Mouse (Mus musculus) adrenal gland, postnatal 25 days (tissue): ENCODE results near the gene Capn12. TPM values are rescaled to one million over a fixed set of nuclear protein-coding genes. Genes with fewer than 3 reads are reported as not detected.

ENCODE experiments used
- total RNA-seq: library from RNA; stranded (reverse); gene quantifications from 2 replicates; pipeline ENCODE4 v1.2.3, GENCODE M21; 2021

The Capn12 gene
- total RNA-seq, 1 experiment from 2014 or later, result 0.21 TPM

Other genes starting within 250 kb of the Capn12 start
- gene Fbxo27, start 188.6 kb upstream of the Capn12 start, total RNA-seq, result 1.3 and 1.9 TPM in 2 replicates
- gene Fbxo17, start 164.6 kb upstream of the Capn12 start, total RNA-seq, result 3.9 and 5.3 TPM in 2 replicates
- gene Mrps12, start 139.6 kb upstream of the Capn12 start, total RNA-seq, result 78.8 and 86.5 TPM in 2 replicates
- 15.4 and 22.3 TPM in 2 replicates for gene Sars2, start 139.4 kb upstream of the Capn12 start, total RNA-seq
- gene Ccer2, start 125.2 kb upstream of the Capn12 start, total RNA-seq, result not detected in 2 replicates
- 71.4 and 75.2 TPM in 2 replicates for gene Sirt2, start 114.7 kb upstream of the Capn12 start, total RNA-seq
- 36.8 and 42.6 TPM in 2 replicates for gene Nfkbib, start 113.9 kb upstream of the Capn12 start, total RNA-seq
- 2.9 and 3.1 TPM in 2 replicates for gene Rinl, start 92.5 kb upstream of the Capn12 start, total RNA-seq
- 423 and 491 TPM in 2 replicates for gene Hnrnpl, start 72.9 kb upstream of the Capn12 start, total RNA-seq
- 445 and 492 TPM in 2 replicates for gene Ech1, start 56.2 kb upstream of the Capn12 start, total RNA-seq
- gene Lgals4, start 47.6 kb upstream of the Capn12 start, total RNA-seq, result 14.4 and 17.6 TPM in 2 replicates
- gene Lgals7, start 17.6 kb upstream of the Capn12 start, total RNA-seq, result not detected in 2 replicates
- gene Actn4, start 80.9 kb downstream of the Capn12 start, total RNA-seq, result 204 and 206 TPM in 2 replicates
- 222 and 254 TPM in 2 replicates for gene Eif3k, start 100.4 kb downstream of the Capn12 start, total RNA-seq
- gene Map4k1, start 100.6 kb downstream of the Capn12 start, total RNA-seq, result 1.1 and 1.4 TPM in 2 replicates
- 0.14 and 0.18 TPM in 2 replicates for gene Ryr1, start 243.8 kb downstream of the Capn12 start, total RNA-seq